Mouse (Mus musculus) brain, embryonic 14.5 days (tissue): ENCODE data around the gene Hao2. TPM values are rescaled to one million over a fixed set of nuclear protein-coding genes. Genes with fewer than 3 reads are reported as not detected.

Experiments used
- DNase-seq: peaks from one replicate; pipeline ENCODE4 v3.0.0-alpha.2; 2011; ENCODE audit warnings: low read depth
- CTCF ChIP-seq: fragments of 200-500 bp; IDR thresholded peaks from 2 replicates; pipeline ENCODE4 v1.5.1; 2012; ENCODE audit warnings: inconsistent platforms, mild to moderate bottlenecking, moderate library complexity, borderline replicate concordance; ENCODE audit not compliant: insufficient read depth, insufficient read length; ENCODE audit errors: extremely low read depth
- POLR2A ChIP-seq: fragments of 200-500 bp; IDR thresholded peaks from 2 replicates; pipeline ENCODE4 v1.6.1; 2012; ENCODE audit warnings: mild to moderate bottlenecking, inconsistent platforms, borderline replicate concordance; ENCODE audit not compliant: poor library complexity, insufficient read depth, insufficient read length, severe bottlenecking; ENCODE audit errors: extremely low read depth
- polyA plus RNA-seq: library from polyadenylated mRNA; depleted of rRNA; stranded (reverse); fragments of >200 nt; gene quantifications from 2 replicates; pipeline ENCODE4 v1.2.3, GENCODE M21; 2012; rRNA removed

The Hao2 gene
- polyA plus RNA-seq = not detected in 2 replicates

DNA sequence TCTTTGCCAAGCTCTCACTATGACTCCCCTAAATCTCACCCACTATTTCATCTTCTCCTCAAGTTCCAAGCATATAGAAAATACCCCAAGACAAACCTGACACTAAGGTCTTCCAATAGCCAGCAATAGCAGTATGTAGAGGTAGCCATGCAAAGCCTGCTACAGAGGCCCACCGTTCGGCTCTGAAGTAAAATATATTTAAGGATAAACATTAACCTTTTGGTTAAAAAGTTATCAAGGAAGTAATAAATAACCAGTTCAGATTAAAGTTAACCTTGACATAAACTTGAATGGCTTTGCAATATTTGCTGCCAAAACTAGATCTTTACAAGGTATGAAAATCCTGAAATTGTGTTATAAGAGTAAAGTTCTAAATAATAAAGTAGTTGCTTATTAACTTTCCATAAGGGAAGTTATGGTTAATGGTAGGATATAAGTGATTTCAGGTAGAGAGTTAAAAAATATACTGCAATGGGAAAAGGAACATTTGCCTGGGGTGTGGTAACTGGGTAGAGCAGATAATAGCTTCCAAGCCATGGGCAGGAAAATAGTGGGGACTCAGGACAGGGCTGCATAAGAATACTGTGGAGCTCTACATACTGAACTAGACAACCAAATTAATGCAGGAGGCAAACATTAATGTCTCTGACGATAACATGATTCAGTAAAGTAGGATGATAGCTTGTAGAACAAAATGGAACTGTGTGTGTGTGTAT, at the start of gene Hao2:
Hao2 (minus strand) TSS at position 183 of the 716 bp plus-strand sequence.
- no peak for TF ChIP-seq CTCF
- no peak for TF ChIP-seq POLR2A
- DNase-seq = no peak

DNA sequence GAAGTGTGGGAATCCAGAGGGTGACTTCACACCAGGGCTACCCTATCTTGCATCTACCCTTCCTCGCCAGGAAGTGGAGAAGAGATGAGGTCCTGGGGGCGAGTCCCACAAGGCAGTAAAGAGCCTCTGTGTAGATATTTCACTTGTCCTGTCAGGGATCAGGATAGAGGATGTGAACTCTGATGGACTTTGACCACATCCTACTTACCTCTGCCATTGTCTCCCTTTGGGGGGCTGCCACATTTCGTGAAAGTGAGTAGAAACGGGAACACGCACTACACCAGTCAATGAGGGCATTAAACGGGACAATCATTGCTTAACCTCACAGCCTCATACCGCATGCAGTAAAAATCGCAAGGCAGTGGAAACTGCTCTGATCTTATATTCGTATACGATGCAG, 48.6 kb upstream of the Hao2 start:
- no peak for DNase-seq
- TF ChIP-seq POLR2A = no peak
- no peak for TF ChIP-seq CTCF

DNA sequence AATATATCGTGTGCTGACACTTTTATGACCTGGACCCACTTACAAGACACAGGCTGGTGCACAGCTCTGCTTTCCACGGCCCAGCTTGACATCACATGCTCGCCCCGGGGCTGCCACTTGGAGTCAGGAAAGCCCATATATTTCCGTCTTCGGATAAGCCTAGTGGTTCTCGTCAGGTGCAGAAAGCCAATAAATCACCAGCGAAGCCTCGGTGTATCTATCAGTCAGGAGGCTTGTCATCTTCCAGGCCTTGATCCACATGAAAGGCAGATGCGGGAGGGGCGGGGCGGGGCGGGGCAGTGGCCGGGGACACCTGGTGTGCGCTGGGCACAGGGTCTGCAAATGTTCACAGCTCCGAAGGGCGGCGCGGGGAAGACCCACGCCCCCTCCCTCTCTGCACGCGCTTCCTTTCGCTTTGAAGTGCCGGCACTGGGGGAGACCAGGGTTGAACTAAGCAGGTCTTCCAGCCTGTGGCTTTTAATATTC, 48.1 kb upstream of the Hao2 start:
- peak; percentile 75 for DNase-seq
- TF ChIP-seq CTCF (no peak), POLR2A (no peak)

DNA sequence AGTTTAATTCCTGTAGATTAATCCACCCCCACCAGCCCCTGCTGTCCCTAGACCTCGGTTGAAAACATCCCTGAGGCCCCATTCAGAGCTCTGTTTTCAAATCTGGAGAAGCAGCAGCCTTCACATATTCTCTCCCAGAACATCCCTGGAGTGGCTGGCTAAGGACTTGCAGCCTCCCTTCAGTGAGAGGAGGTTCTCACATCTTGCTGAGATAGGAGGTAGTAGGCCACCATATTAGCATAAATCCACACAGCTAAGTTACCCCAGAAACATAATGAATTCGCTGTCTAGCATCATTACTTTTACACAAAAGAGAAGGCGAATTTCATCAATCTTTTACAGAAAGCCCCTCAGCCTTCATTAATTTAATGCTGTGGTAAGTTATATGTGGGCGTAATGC, 47.2 kb upstream of the Hao2 start:
- DNase-seq = no peak
- TF ChIP-seq CTCF (no peak), POLR2A (no peak)

DNA sequence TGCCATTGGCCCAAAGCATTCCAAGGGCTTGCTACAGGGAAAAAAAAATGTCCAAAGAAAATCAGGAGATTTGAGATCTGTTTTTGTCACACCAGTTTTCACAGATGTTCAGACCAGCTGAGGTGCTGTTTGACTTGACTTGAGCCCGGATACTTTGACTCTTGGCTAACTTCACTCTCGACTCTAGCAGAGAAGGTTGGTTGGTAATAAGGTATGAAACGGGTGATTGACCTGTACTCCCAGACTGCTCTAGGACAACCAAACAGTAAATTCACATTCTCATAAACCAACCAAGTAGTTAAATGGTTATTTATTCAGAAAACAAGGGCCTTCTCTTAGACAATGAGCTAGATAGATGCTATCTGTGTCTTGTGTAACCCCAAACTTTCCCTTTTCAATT, 43.4 kb upstream of the Hao2 start:
- DNase-seq = no peak
- TF ChIP-seq POLR2A = no peak
- TF ChIP-seq CTCF = no peak

DNA sequence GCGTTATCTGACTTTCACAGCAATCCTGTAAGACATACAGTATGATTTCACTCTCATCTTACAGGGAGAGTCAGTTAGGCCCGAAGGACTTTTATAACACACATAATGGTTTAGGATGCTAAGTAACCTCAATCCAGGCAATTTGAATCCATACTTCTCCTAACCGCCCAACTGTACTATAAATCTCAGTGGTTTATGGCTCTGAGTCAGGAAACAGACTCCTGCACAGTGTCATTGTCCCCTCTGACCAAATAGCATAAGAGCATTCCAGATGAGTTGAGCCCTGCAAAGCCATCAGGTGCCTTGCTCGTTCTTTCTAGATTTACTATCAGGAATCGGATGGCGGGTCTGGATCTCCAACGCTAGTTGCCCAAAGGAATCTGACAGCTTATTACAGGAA, 41.6 kb upstream of the Hao2 start:
- TF ChIP-seq CTCF = no peak
- no peak for DNase-seq

DNA sequence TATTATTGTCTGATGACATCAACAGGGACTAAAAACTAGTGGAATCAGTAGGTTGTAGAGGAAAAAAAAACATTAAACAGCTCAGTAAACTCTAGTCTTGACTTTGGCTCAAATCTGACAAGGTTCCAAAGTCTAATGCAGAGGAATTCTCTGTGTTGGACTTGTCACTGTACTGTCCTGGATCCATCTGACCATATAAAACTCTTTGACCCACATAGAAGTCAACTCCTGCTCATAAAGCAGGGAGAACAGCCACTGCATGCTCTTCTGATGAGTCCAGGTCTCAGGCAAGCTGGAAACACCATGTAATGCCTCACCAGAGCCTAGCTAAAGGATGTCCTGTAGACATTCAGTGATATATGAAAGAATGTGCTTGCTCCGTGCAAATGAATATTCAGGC, 41.0 kb upstream of the Hao2 start:
- TF ChIP-seq CTCF (no peak), POLR2A (no peak)
- no peak for DNase-seq

DNA sequence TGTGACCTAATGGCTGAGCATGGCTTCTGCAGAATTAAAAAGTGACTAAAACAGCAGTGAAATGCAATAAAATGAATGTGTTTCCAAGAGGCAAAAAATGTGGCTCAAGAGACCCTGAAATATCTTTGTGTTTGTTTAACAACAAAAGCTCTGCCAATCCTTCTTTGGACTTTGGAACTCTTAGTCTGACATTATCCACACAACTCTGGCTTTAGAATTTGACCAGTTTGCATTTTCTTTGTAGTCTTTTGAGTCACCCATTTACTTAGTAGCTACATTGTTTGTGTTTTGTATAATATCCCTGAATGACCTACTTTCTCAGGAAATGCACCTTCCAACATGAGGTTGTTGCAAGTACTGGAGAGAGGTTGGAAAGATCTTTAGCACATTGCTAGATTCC, 39.4 kb upstream of the Hao2 start:
- DNase-seq = no peak
- TF ChIP-seq CTCF = no peak
- TF ChIP-seq POLR2A = no peak

DNA sequence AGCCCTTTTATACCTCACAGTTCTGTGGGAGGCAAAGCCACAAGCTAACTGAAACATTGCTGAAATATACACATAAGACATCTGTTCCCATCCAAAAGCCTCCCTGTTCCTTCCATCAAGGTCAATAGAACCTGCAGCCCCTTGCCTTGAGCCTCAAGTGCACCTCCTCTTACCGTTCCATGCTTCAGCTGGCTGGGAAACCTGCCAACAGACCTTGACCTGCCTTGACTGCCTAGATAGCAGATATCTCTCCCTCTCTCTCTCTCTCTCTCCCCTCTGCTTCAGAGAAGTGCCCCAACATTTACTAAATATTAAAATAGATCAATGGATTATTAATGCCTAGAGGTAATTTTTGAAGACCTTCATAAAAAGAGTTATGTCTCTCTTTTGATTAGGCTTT, 38.8 kb upstream of the Hao2 start:
- no peak for DNase-seq
- TF ChIP-seq POLR2A (no peak), CTCF (no peak)

DNA sequence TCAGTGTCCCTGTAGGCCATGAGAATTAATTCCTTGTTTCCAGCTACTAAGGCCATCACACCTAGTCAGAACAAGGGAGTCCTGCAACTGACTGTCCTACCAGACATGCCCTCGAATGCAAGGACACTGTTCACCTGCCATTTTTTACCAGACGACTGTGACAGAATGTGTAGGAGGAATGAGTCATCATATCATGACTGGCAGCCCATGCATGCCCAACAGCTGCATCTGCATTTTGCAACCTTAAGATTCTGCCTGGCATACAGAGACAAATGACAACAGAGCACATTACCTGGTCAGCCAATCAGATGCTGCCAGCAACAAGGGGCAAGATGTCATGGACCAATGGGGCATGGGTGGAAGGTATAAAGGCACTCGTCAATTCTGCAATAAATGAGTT, 27.4 kb upstream of the Hao2 start:
- TF ChIP-seq POLR2A = no peak
- no peak for TF ChIP-seq CTCF
- DNase-seq = no peak

DNA sequence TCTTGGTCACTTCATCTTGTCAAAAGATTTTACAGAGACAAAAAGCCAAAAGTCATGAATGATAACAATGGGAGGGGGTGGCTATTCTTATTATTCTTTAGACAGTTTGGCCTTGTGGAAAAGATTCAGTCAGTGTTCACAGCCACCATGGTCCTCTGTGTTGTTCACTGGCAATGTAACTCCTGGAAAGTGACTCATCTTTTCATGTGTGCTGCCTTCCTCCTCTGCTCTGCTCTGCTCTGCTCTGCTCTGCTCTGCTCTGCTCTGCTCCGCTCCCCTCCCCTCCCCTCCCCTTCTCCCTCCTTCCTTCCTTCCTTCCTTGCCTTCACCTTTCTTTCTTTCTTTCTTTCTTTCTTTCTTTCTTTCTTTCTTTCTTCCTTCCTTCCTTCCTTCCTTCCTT, 24.2 kb upstream of the Hao2 start:
- no peak for TF ChIP-seq POLR2A
- TF ChIP-seq CTCF = no peak
- DNase-seq = no peak

DNA sequence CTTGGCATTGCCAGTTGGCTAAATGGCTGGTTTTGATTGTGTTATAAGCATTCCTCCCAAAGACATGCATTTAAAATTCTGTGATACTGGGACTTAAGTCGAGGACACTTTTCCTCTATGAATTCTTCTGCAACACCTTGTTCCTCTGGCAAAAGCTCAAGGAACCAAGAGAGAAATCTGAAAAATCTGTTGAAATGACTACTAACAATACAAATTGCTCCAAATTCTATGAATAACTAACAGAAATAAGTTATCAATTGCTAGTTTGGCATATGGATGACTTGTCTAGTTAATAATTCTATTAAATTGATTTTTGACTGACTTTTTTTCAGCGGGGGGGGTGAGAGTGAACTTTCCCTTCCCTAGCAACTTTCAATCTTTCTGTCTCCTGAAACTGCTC, 23.8 kb upstream of the Hao2 start:
- TF ChIP-seq POLR2A (no peak), CTCF (no peak)
- no peak for DNase-seq

DNA sequence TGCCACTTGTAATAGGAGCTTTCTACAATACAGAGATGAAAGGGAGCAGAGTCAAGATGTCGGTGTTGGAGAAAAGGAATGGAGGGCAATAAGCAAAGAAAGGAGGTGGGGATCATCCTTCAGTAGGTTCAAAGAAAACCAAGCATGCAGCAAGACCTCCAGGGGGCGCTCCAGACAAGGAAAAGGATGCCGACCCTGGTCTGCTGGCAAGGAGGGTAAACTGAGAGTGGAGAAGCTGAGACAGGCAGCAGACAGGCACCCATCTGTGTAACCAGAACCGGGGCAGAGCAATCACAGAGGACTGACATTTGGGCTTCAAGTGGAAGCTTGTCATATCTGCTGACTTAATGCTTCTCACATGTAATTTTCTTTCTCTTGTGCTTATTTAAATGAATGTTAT, 22.6 kb upstream of the Hao2 start:
- TF ChIP-seq CTCF (peak; percentile 85), POLR2A (no peak)
- DNase-seq = peak; percentile 77

DNA sequence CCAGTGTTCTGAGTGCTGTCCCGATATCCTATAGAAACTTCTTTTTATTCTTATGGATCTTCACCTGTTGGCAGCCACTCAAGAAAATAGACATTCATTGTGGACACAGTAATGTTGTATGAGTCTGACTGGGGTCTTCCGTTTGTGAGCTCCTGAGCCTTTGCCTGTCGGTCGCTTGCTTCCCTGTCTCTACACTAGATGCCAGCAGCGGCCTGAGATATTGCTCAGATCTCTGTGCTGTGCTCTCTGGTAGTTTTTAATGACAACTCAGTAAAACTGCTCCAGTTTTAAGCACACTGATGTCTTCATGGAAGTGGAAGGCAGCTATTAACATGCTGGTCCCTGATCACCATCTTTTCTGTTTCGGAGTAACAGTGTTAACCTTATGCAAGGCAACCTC, 20.6 kb upstream of the Hao2 start:
- TF ChIP-seq POLR2A (no peak), CTCF (peak; percentile 15; the same call in 1 of the 2 replicates)
- DNase-seq = peak; percentile 6
